In the genomic region with DNA sequence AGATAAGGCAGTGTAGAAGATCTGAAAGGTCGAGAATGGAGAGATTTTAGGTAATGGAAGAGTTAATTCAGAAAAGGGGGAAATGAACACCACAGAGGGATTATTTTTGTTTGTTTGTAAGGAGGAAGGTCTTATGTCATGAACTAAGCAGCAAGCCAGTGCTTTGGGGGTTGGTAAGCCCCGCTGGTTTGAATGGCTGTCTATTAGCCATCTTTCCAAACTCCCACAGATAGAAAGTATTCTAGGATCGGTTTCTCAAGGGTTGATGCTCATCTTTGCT, we compare ENCODE assay signal across 12 mouse cellular contexts. TPM values are rescaled to one million over a fixed set of nuclear protein-coding genes. Genes with fewer than 3 reads are reported as not detected.
A peak's percentile ranks its signal among the peaks of the same experiment; 100 is the strongest.
DNase-seq lines count a peak whose midpoint lies in the region; ATAC-seq lines count a peak whose summit lies in the region.
"Had no signal": no experiment of that assay in that cellular context is flagged by ENCODE, and none has a peak within 500 bp of the region (broad histone marks: within the 10 kb centered on the region; RNA-seq: fewer than 3 reads in every experiment).

No protein-coding gene starts in this region.

- H3K27me3 ChIP-seq in heart, embryonic 11.5 days (ENCODE audit: control insufficient read depth, insufficient read depth, low read length) = no peaks in the 10 kb centered on the region
- no peaks in the 10 kb centered on the region for H3K27me3 ChIP-seq in midbrain, embryonic 11.5 days (ENCODE audit: control insufficient read depth, insufficient read depth, low read length)
- H3K27me3 ChIP-seq in liver, embryonic 12.5 days (replicated peaks) = no peaks in the 10 kb centered on the region
- H3K27me3 ChIP-seq: intestine, embryonic 15.5 days; limb, embryonic 12.5 days had no signal

- no peaks in the 10 kb centered on the region for H3K9me3 ChIP-seq in heart, embryonic 11.5 days (replicated peaks; ENCODE audit: control insufficient read depth, low read length)
- H3K9me3 ChIP-seq in midbrain, embryonic 11.5 days (ENCODE audit: control insufficient read depth, low read length) = no peaks in the 10 kb centered on the region
- H3K9me3 ChIP-seq in liver, embryonic 12.5 days (replicated peaks) = no peaks in the 10 kb centered on the region
- H3K9me3 ChIP-seq: intestine, embryonic 15.5 days; limb, embryonic 12.5 days had no signal

- no peak overlapping the region for H3K27ac ChIP-seq in heart, embryonic 11.5 days (ENCODE audit: low read depth, low read length)
- peak overlapping the region; percentile 37; the same call in 1 of the 2 replicates for H3K27ac ChIP-seq in midbrain, embryonic 11.5 days (ENCODE audit: low read depth, low read length)
- H3K27ac ChIP-seq in liver, embryonic 12.5 days = no peak overlapping the region
- H3K27ac ChIP-seq: intestine, embryonic 15.5 days; limb, embryonic 12.5 days had no signal

- no peak overlapping the region for H3K4me2 ChIP-seq in heart, embryonic 11.5 days
- H3K4me2 ChIP-seq in midbrain, embryonic 11.5 days = peak overlapping the region; percentile 14; the same call in 1 of the 2 replicates
- H3K4me2 ChIP-seq in liver, embryonic 12.5 days = no peak overlapping the region
- H3K4me2 ChIP-seq: intestine, embryonic 15.5 days; limb, embryonic 12.5 days had no signal

- 54% methylated on average over 3 of the region's 3 CpGs for WGBS in heart, embryonic 11.5 days (ENCODE audit: insufficient replicate concordance)
- WGBS in midbrain, embryonic 11.5 days = 20% methylated on average over 3 of the region's 3 CpGs
- 54% methylated on average over 3 of the region's 3 CpGs for WGBS in liver, embryonic 12.5 days (ENCODE audit: insufficient replicate concordance)

- no peak overlapping the region for H3K9ac ChIP-seq in heart, embryonic 11.5 days (ENCODE audit: low read depth, low read length)
- no peak overlapping the region for H3K9ac ChIP-seq in midbrain, embryonic 11.5 days (ENCODE audit: low read length)
- H3K9ac ChIP-seq in liver, embryonic 12.5 days = no peak overlapping the region
- H3K9ac ChIP-seq: intestine, embryonic 15.5 days; limb, embryonic 12.5 days had no signal

- peak; percentile 83 for DNase-seq in heart, adult 11 months
- peak; percentile 40 for DNase-seq in retina, embryonic 14.5 days (ENCODE audit: low spot score)
- DNase-seq in retina, postnatal 1 day = no peak
- DNase-seq in midbrain, embryonic 11.5 days (ENCODE audit: low spot score, missing footprints) = peak; percentile 91
- no peak for DNase-seq in Muller cell, postnatal 12 days (ENCODE audit: inconsistent ontology term)
- DNase-seq in testis, postnatal 14 days (ENCODE audit: low spot score) = no peak
- DNase-seq: kidney, postnatal 10 days; lung, adult 18-20 months had no signal

- H3K4me1 ChIP-seq in heart, embryonic 11.5 days (ENCODE audit: control insufficient read depth, insufficient read depth, low read length) = peaks cover 29% of the 10 kb centered on the region
- peaks cover 54% of the 10 kb centered on the region for H3K4me1 ChIP-seq in midbrain, embryonic 11.5 days (ENCODE audit: control insufficient read depth, insufficient read depth, low read length)
- peaks cover 50% of the 10 kb centered on the region for H3K4me1 ChIP-seq in liver, embryonic 12.5 days
- H3K4me1 ChIP-seq: intestine, embryonic 15.5 days had no signal

- H3K4me3 ChIP-seq in heart, embryonic 11.5 days (ENCODE audit: low read depth, low read length) = no peak overlapping the region
- no peak overlapping the region for H3K4me3 ChIP-seq in midbrain, embryonic 11.5 days (ENCODE audit: low read depth, low read length)
- no peak overlapping the region for H3K4me3 ChIP-seq in liver, embryonic 12.5 days
- H3K4me3 ChIP-seq: intestine, embryonic 15.5 days; limb, embryonic 12.5 days had no signal

- no peaks in the 10 kb centered on the region for H3K36me3 ChIP-seq in heart, embryonic 11.5 days (ENCODE audit: control insufficient read depth, insufficient read depth, low read length)
- H3K36me3 ChIP-seq in midbrain, embryonic 11.5 days (ENCODE audit: control insufficient read depth, insufficient read depth, low read length) = peaks cover 2% of the 10 kb centered on the region; the same call in 1 of the 2 replicates
- H3K36me3 ChIP-seq in liver, embryonic 12.5 days = peaks cover 49% of the 10 kb centered on the region
- H3K36me3 ChIP-seq: intestine, embryonic 15.5 days; limb, embryonic 12.5 days had no signal

- ATAC-seq in heart, embryonic 11.5 days (replicated peaks; ENCODE audit: insufficient number of reproducible peaks, low FRiP score, low TSS enrichment) = no peak
- ATAC-seq in midbrain, embryonic 11.5 days (ENCODE audit: low FRiP score) = no peak
- ATAC-seq in liver, embryonic 12.5 days = no peak
- ATAC-seq: intestine, embryonic 15.5 days had no signal

RNA-seq across cellular contexts. Expression of gene Zeb2, which starts 28.0 kb away (rescaled TPM):
- 27.2 and 27.5 TPM in 2 replicates for polyA plus RNA-seq in heart, embryonic 11.5 days (2014; fragmentation: Nextera tagmentation; extraction: Ambion mirVana)
- polyA plus RNA-seq in midbrain, embryonic 11.5 days (2014; fragmentation: Nextera tagmentation; extraction: Ambion mirVana) = 61.2 and 69.9 TPM in 2 replicates
- 22.1 and 24.3 TPM in 2 replicates for polyA plus RNA-seq in liver, embryonic 12.5 days (2016; fragmentation: Nextera tagmentation; extraction: Ambion mirVana)

Comparison
In these comparisons a context has a peak if more than half of its experiments do, and no peak if none do; other contexts are left out.
1. DNase-seq: peak in heart, adult 11 months (single experiment), retina, embryonic 14.5 days (single experiment) and midbrain, embryonic 11.5 days (single experiment); none in retina, postnatal 1 day (single experiment), Muller cell, postnatal 12 days (single experiment) and testis, postnatal 14 days (single experiment).